Mouse (Mus musculus) heart, postnatal 0 days (tissue): ENCODE data around the gene 1810037I17Rik. TPM values are rescaled to one million over a fixed set of nuclear protein-coding genes. Genes with fewer than 3 reads are reported as not detected.
A peak's percentile ranks its signal among the peaks of the same experiment; 100 is the strongest.

Experiments used
- ATAC-seq: fragments of 200-750 bp; cut with Nextera tagmentation; 2 replicates; pipeline ENCODE4 v1.8.0; 2017; ENCODE audit warnings: low read depth, moderate number of reproducible peaks, moderate library complexity; ENCODE audit not compliant: insufficient read depth
- DNase-seq: peaks from one replicate; pipeline ENCODE4 v3.0.0-alpha.2; 2016; ENCODE audit warnings: low spot score
- H3K27ac ChIP-seq: fragments of 300-500 bp; sonication (generic); 2 replicates; pipeline ENCODE4 v1.5.1; 2014; ENCODE audit warnings: low read depth, mild to moderate bottlenecking
- H3K27me3 ChIP-seq: fragments of 300-500 bp; sonication (generic); 2 replicates; pipeline ENCODE4 v1.6.1; 2014; ENCODE audit warnings: low read length, mixed read lengths; ENCODE audit not compliant: control insufficient read depth, insufficient read depth
- H3K36me3 ChIP-seq: fragments of 300-500 bp; sonication (generic); replicated peaks from 2 replicates; pipeline ENCODE4 v1.6.1; 2014; ENCODE audit warnings: low read length, mixed read lengths; ENCODE audit not compliant: control insufficient read depth, insufficient read depth
- H3K4me1 ChIP-seq: fragments of 300-500 bp; sonication (generic); 2 replicates; pipeline ENCODE4 v1.6.1; 2014; ENCODE audit warnings: antibody characterized with exemption; ENCODE audit not compliant: control insufficient read depth, insufficient read depth
- H3K4me2 ChIP-seq: fragments of 300-500 bp; sonication (generic); 2 replicates; pipeline ENCODE4 v1.6.1; 2014; ENCODE audit warnings: low read depth, mild to moderate bottlenecking, low read length, moderate library complexity
- H3K4me3 ChIP-seq: fragments of 300-500 bp; sonication (generic); 2 replicates; pipeline ENCODE4 v1.5.1; 2014; ENCODE audit warnings: low read depth, low read length
- H3K9ac ChIP-seq: fragments of 300-500 bp; sonication (generic); replicated peaks from 2 replicates; pipeline ENCODE4 v1.6.1; 2014; ENCODE audit warnings: low read depth, low read length, mixed read lengths
- H3K9me3 ChIP-seq: fragments of 300-500 bp; sonication (generic); replicated peaks from 2 replicates; pipeline ENCODE4 v1.6.1; 2016; ENCODE audit warnings: low read length; ENCODE audit not compliant: control insufficient read depth
- CTCF ChIP-seq: IDR thresholded peaks from 2 replicates; pipeline ENCODE4 v1.5.1; 2016; ENCODE audit warnings: antibody characterized with exemption, control low read depth, low read depth
- EP300 ChIP-seq: IDR thresholded peaks from 2 replicates; pipeline ENCODE4 v1.6.1; 2016; ENCODE audit warnings: antibody characterized with exemption, low read depth
- WGBS: fragments of 180-500 bp; shearing (Covaris S2); extraction: QIAGEN DNeasy Blood & Tissue Kit; methylation state at CpG from one replicate; pipeline ENCODE4 v1.1.7; 2014; 5-methylcytosine and 5-hydroxymethylcytosine counted together
- polyA plus RNA-seq: library from polyadenylated mRNA; unstranded; fragments of >200 nt; fragmentation: Nextera tagmentation; extraction: Ambion mirVana; gene quantifications from 2 replicates; pipeline ENCODE4 v1.2.1, GENCODE M21; 2015
- total RNA-seq: library from RNA; depleted of rRNA; stranded (reverse); fragments of >200 nt; gene quantifications from 2 replicates; pipeline ENCODE4 v1.2.3, GENCODE M21; 2014; ENCODE audit warnings: low replicate concordance

The 1810037I17Rik gene
- total and polyA plus RNA-seq, 2 experiments from 2014 or later = 61.3 to 112 TPM

- H3K4me1 ChIP-seq = no peaks in the 10 kb centered on the region
- no peaks in the 10 kb centered on the region for H3K27me3 ChIP-seq
- ATAC-seq (no peak), DNase-seq (no peak)
- 49% methylated on average over 5 of the region's 5 CpGs for WGBS
- no peak overlapping the region for H3K27ac ChIP-seq
- H3K4me2 ChIP-seq = no peak overlapping the region
- no peak overlapping the region for H3K9ac ChIP-seq
- no peaks in the 10 kb centered on the region for H3K9me3 ChIP-seq
- H3K36me3 ChIP-seq = no peaks in the 10 kb centered on the region
- TF ChIP-seq CTCF = no peak
- no peak for TF ChIP-seq EP300
- no peak overlapping the region for H3K4me3 ChIP-seq
Measured at GRCm38 (mm10) chr3:122888371-122888819, 35.6 kb upstream of the 1810037I17Rik start.

- Histone ChIP-seq H3K9me3 (no peaks in the 10 kb centered on the region), H3K9ac (no peak within 1 kb of the TSS), H3K4me3 (no peak within 1 kb of the TSS), H3K27ac (no peak within 1 kb of the TSS), H3K4me1 (no peaks in the 10 kb centered on the region), H3K4me2 (no peak within 1 kb of the TSS), H3K36me3 (no peaks in the 10 kb centered on the region), H3K27me3 (no peaks in the 10 kb centered on the region)
- ATAC-seq (no peak), DNase-seq (no peak)
- no peak for TF ChIP-seq CTCF
- no peak for TF ChIP-seq EP300
- 93% methylated on average over 3 of the region's 3 CpGs for WGBS
Measured at GRCm38 (mm10) chr3:122894772-122895171, 29.2 kb upstream of the 1810037I17Rik start, which contains the start of gene Fabp2. Gene Fabp2, plus strand, starts transcription at chr3:122895072.

- no peaks in the 10 kb centered on the region for H3K9me3 ChIP-seq
- ATAC-seq (no peak), DNase-seq (no peak)
- no peak overlapping the region for H3K4me3 ChIP-seq
- H3K9ac ChIP-seq = no peak overlapping the region
- no peak overlapping the region for H3K27ac ChIP-seq
- no peaks in the 10 kb centered on the region for H3K4me1 ChIP-seq
- TF ChIP-seq CTCF (no peak), EP300 (no peak)
- no peaks in the 10 kb centered on the region for H3K36me3 ChIP-seq
- no peaks in the 10 kb centered on the region for H3K27me3 ChIP-seq
- 64% methylated on average over 11 of the region's 11 CpGs for WGBS
- no peak overlapping the region for H3K4me2 ChIP-seq
Measured at GRCm38 (mm10) chr3:122895189-122895731, 28.7 kb upstream of the 1810037I17Rik start.

- H3K4me3 ChIP-seq = no peak overlapping the region
- no peaks in the 10 kb centered on the region for H3K36me3 ChIP-seq
- no peaks in the 10 kb centered on the region for H3K9me3 ChIP-seq
- no peak overlapping the region for H3K4me2 ChIP-seq
- TF ChIP-seq CTCF (no peak), EP300 (no peak)
- no peak overlapping the region for H3K27ac ChIP-seq
- H3K4me1 ChIP-seq = no peaks in the 10 kb centered on the region
- no peak overlapping the region for H3K9ac ChIP-seq
- DNase-seq (no peak), ATAC-seq (no peak)
- 53% methylated on average over 6 of the region's 6 CpGs for WGBS
- no peaks in the 10 kb centered on the region for H3K27me3 ChIP-seq
Measured at GRCm38 (mm10) chr3:122898254-122898653, 25.7 kb upstream of the 1810037I17Rik start.

GRCm38 (mm10) chr3:122903746-122904433 is 20.1 kb upstream of the 1810037I17Rik start:
- Histone ChIP-seq H3K4me1 (no peaks in the 10 kb centered on the region), H3K4me3 (no peak overlapping the region), H3K9ac (no peak overlapping the region), H3K27me3 (no peaks in the 10 kb centered on the region), H3K9me3 (no peaks in the 10 kb centered on the region), H3K4me2 (no peak overlapping the region), H3K36me3 (no peaks in the 10 kb centered on the region), H3K27ac (no peak overlapping the region)
- TF ChIP-seq EP300 (no peak), CTCF (peak; percentile 85)
- 36% methylated on average over 12 of the region's 12 CpGs for WGBS
- ATAC-seq = peak; percentile 58; the same call in 1 of the 2 replicates
- DNase-seq = peak; percentile 69
